Mouse (Mus musculus): ENCODE measurements around the gene H2afj.

Gene H2afj

GRCm38 (mm10) chr6:136805409-136805775 lies 2.7 kb upstream of the H2afj start:
- in situ Hi-C loops (cut with MseI, MboI): no loop called here

DNA sequence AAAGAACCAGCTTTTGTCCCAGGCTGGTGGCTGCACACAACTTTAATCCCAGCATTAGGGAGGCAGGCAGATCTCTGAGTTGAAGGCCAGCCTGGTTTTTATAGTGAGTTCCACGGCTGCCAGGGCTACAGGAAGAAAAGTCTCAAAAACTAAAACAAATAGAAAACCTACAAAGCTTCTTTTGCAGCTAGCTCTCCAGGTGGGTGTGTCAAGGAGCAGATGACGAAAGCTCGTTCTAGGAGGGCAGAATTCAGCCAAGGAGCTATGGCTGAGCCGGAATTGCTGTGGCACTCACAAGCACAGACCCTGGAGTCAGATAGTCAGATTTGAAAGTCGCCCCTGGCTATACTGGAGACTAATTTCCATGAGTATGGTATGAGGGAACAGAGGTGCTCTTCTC lies 1.2 kb upstream of the H2afj start:
- in situ Hi-C loops (cut with MseI, MboI): no loop called here

GRCm38 (mm10) chr6:136807395-136808013 lies 540 bp upstream of the H2afj start:
- in situ Hi-C loops (cut with MseI, MboI): no loop called here

DNA sequence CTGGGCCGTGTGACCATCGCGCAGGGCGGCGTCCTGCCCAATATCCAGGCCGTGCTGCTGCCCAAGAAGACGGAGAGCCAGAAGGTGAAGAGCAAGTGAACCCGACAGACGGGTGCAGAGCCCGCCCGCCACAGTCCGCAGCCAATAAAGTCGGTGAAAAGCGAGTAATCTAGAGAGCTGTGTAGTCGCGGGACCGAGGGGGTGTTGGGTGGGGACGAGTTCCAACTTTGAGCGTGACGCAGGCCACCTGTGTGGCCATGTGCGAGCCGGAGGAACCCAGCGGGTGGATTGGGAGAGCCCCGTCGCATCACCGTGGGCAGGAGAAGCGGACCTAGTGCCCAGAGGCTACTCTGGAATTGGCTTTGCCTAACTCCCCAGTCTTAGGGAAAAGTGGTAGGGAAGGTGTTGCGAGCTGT lies 595 bp downstream of the H2afj start:
- in situ Hi-C loops (cut with MseI, MboI): no loop called here

- in situ Hi-C loops (cut with MseI, MboI): no loop called here
These were observed 1.0 kb downstream of the H2afj start for GRCm38 (mm10) chr6:136809077-136809476.

DNA sequence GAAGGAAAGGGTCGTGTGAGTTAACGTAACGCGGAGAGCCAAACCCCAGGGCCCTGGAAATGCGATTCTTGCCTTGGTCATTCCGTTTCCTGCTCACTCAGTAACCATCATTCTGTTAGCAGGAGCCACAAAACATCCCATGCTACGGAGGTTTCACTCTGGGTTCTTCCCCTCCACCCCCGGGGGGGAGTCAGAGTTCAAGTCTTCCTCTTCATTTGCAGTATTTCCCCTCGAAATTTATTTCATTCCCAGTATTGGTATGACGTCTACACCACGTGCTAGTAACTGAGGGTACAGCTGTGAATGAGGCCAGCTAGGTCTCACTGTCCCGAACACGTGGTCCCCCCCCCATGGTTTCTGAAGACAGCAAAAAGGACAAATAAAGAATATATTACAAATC lies 1.6 kb downstream of the H2afj start:
- in situ Hi-C loops (cut with MseI, MboI): no loop called here

- in situ Hi-C loops (cut with MseI, MboI): no loop called here
These were observed 3.2 kb downstream of the H2afj start for GRCm38 (mm10) chr6:136811196-136811595.

DNA sequence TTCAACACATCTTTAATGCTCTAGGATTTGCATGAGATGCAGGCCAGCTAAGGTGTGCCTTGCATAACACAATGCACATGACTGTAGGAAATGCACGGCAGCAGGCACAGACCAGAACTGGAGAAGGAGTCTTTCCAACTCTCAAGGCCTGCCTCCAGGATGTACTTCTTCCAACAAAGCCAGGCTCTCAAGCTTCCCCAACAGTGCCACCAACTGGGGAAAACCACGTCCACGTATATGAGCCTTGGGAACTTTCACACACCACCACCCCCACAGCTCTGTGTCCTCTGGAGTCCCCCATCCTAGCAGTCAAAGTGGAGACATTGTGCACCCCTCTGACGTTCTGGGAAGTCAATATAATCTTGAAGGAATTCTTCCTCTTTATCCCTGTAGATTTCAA lies 5.1 kb downstream of the H2afj start:
- in situ Hi-C loops (cut with MseI, MboI): no loop called here

DNA sequence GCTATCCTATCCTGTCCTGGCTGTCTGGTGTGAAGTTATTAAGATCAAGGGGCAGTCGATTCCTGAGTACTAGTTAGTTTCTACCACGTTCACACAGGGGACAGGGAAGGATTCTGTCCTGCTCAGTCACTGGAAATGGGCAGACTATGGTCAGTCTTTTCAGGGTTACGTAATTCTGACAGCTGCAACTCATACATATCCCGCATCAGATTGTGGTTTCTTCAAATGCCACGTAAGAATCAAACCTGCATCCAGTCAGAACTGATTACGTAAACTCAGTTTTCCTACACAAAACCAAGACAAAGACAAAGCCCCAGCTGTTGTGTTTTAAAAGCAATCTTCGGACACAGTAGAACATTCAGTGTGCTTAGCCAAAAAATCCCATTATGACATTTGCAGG lies 7.3 kb downstream of the H2afj start:
- in situ Hi-C loops (cut with MseI, MboI): no loop called here

- in situ Hi-C loops (cut with MseI, MboI): no loop called here
These were observed 8.8 kb downstream of the H2afj start for GRCm38 (mm10) chr6:136816826-136817225.

GRCm38 (mm10) chr6:136817549-136817948 lies 9.5 kb downstream of the H2afj start:
- in situ Hi-C loops (cut with MseI, MboI): no loop called here

- in situ Hi-C loops (cut with MseI, MboI): no loop called here
These were observed 12.3 kb downstream of the H2afj start for GRCm38 (mm10) chr6:136820381-136820780.

DNA sequence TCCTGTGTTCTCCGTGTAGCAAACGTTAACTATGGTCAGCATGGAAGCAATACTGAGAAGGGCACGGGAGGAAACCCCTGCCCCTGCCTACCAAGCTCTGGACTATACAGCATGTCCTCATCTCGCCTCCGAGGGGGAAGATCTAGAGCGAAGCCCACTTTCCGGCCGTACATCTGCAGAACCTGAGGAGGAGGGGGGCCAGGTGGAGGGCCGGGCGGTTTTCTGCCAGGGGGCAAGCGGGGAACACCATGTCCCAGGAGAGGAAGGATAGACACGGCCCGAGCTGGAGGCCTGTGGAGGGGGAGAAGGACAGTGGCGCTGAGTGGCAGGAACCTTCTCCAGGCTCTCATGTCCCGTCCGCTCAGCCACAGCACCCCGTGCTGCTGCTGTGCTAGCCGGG lies 13.0 kb downstream of the H2afj start:
- in situ Hi-C loops (cut with MseI, MboI): no loop called here

DNA sequence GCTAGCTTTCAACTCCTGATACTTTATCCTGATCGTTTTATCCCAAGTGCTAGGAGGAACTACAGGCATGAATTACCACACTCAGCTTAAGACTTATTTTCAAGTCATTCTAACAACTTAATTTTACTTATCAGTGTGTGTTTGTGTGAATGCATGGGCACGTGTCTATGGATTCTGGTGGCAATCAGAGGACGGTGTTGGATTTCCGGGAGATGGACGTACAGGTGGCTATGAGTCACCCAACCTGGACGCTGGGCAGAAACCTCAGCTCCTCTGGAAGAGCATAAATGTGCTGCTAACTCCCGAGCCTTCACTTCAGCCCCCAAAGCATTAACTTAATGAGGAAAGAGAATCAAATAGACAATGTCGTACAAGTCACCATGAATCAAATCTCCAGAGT lies 16.9 kb downstream of the H2afj start:
- in situ Hi-C loops (cut with MseI, MboI): no loop called here

- in situ Hi-C loops (cut with MseI, MboI): no loop called here
These were observed 19.1 kb downstream of the H2afj start for GRCm38 (mm10) chr6:136827116-136827515.

DNA sequence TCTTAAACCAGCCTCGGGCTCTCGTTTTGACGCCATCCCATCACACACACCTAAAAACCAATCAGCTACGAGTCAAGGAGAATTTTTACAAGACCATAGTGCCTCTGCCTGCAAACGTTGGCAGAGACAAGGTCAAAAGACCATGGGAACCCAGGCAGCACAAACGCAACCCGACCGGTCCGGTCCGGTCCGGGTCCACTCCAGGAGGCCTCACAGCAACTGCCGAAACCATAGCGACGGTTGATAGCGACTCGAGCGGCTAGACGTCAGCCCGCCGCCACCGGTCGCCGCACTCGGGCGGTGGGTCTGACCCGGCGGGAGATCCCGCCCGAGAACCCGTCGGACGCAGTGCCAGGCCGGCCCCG lies 19.5 kb downstream of the H2afj start, which contains the start of gene BC049715:
Gene BC049715, plus strand, starts transcription at position 111 of the 365 bp plus-strand sequence.
- in situ Hi-C loops (cut with MseI, MboI): no loop called here

- in situ Hi-C loops (cut with MseI, MboI): no loop called here
These were observed 20.0 kb downstream of the H2afj start, which contains the start of gene Wbp11 for GRCm38 (mm10) chr6:136827881-136828561. TSS of gene Wbp11 (minus strand) at chr6:136828233.

- in situ Hi-C loops (cut with MseI, MboI): no loop called here
These were observed 20.6 kb downstream of the H2afj start for GRCm38 (mm10) chr6:136828681-136829080.

DNA sequence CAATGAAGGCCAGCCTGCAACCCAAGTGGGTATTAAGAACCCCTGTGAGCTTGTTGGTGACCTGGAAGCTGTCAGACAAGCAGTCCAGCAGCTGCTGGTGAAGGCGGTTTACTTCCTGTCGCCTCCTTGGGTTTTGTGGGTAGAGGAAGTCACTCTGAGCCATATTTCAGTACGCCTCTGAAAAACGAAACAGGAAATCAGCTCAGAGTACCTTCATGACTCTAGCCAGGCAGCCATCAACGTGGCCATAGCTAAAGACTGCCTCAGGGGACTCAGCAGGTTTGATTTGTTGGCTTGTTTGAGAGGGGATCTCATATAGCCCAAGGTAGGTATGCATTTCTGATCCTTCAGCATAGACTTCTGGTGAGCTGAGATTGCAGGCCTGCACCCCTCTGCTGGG lies 23.7 kb downstream of the H2afj start:
- in situ Hi-C loops (cut with MseI, MboI): no loop called here

DNA sequence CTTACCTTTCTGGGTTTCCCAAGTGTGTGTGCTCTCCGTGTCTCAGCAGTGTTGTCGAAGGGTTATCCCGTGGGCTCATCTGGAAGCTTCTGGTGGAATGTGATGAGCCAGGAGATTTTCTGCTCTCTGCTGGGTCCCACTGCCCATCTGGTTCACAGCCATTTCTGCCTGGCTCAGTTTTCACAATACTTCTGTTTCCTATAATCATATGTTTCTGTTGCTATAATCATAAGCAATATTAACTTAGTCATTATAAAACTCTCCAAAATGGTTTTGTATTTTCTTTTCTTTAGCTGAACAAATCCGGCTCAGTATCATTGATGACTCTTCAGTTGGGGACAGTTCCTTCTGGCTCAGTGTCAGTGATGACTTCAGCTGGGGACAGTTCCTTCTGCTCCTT lies 27.3 kb downstream of the H2afj start, which contains the start of gene Smco3:
Gene Smco3, minus strand, starts transcription at position 101 of the 400 bp plus-strand sequence.
- in situ Hi-C loops (cut with MseI, MboI): no loop called here

GRCm38 (mm10) chr6:136837323-136837722 lies 29.3 kb downstream of the H2afj start:
- in situ Hi-C loops (cut with MseI, MboI): no loop called here

DNA sequence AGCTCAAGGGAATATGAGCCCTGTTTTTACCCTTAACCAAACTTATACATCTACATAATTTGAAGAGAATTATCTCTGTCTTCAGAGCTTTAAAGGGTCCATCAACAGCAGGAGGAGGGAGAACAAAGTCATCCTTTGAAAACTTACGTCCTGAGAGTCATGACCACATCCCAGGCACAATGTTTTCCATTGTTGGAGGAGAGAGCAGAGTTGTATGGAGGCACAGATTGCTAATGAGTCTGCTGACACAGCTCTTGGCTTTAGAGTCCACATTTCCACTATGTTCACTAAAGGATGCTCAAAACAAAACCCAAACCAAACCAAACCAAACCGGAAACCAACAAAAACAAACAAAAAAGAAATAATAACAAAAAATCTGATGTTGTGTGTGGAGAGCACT lies 36.9 kb downstream of the H2afj start:
- in situ Hi-C loops (cut with MseI, MboI): no loop called here

DNA sequence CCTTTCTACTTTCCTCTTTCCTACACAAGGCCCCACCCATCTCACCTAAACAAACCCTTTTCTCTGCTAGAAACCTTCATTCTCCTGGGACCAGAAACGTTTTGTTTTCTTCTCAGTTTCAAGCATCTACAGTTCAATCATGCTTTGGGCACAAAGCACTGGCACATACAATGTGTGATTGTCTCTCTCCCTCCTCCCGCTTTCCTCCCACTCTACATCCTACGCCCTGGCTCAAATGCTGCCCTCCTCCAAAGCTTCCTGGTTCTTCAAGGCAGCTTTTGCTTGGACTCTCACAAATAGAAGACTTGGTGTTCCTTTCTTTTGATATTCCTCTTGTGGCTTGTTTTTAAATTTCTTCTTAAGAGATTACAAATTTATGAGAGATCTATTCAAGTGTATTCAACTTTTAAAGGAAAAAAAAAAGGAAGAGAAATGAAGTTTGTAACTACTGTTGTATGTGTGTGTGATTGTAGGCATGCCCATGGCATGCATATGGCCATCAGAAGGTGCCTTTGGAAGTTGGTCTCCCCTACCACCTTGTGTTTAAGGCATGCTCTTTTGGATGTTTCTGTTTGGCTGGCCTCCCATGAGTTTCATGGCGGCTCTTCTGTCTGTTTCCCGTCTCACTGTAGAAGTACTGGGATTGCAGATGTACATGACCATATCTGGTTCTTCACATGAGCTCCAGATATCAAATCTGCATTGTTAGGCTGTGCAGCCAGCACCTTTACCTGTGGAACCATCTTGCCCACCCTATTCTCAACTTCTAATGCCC lies 37.8 kb downstream of the H2afj start:
- in situ Hi-C loops (cut with MseI, MboI): no loop called here
